ENCODE assay signal across 24 mouse cellular contexts in the genomic region with DNA sequence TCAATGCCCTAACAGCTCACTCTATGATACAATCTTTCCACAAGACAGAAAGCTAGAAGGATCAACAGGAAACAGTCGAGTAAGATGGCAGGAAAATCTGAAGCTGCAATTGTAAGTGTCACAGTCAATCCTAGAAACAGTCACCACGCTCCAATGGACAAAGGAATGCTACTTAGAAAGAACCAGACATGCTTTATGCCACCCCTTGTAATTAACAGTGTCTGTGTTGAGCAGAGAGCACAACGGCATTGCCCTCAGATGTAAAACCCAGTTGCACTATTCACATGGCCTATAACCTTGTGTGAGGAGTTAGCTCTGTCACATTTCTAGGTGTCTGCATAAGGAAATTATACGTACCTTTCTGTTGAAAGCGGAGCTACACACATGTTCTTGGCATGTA.
"Had no signal": no experiment of that assay in that cellular context is flagged by ENCODE, and none has a peak within 500 bp of the region (broad histone marks: within the 10 kb centered on the region; RNA-seq: fewer than 3 reads in every experiment).

No protein-coding gene starts in this region.

- DNase-seq: gastrocnemius, adult 2 months; gastrocnemius, postnatal 10 days; gastrocnemius, postnatal 25 days; heart, postnatal 10 days; heart, postnatal 4 days; kidney, adult 2 months; kidney, adult 9 months; liver; liver, embryonic 13.5 days had no signal

- H3K27ac ChIP-seq: gastrocnemius, adult 2 months; heart, embryonic 10.5 days; hindbrain, embryonic 10.5 days; hindbrain, embryonic 12.5 days; hindbrain, embryonic 14.5 days; intestine, embryonic 15.5 days; layer of hippocampus, adult 2 months; left cerebral cortex, adult 2 months; limb, embryonic 10.5 days; limb, embryonic 12.5 days; liver, embryonic 13.5 days; liver, embryonic 15.5 days had no signal

- H3K9ac ChIP-seq: heart, embryonic 12.5 days; hindbrain, embryonic 12.5 days; hindbrain, embryonic 14.5 days; intestine, embryonic 15.5 days; limb, embryonic 12.5 days; liver, embryonic 13.5 days; liver, embryonic 15.5 days had no signal

- ATAC-seq: hindbrain, embryonic 16.5 days; inflammation-experienced regulatory T-cells, adult 6 months; intestine, embryonic 15.5 days; intestine, postnatal 0 days had no signal

- H3K4me1 ChIP-seq: heart, embryonic 10.5 days; hindbrain, embryonic 10.5 days; hindbrain, embryonic 12.5 days; intestine, embryonic 15.5 days; limb, embryonic 10.5 days; limb, embryonic 12.5 days; liver, embryonic 13.5 days; liver, embryonic 15.5 days had no signal

- H3K36me3 ChIP-seq: heart, embryonic 10.5 days; heart, embryonic 12.5 days; hindbrain, embryonic 10.5 days; hindbrain, embryonic 12.5 days; intestine, embryonic 15.5 days; limb, embryonic 10.5 days; limb, embryonic 12.5 days; liver, embryonic 13.5 days; liver, embryonic 15.5 days had no signal

- H3K4me3 ChIP-seq: gastrocnemius, adult 2 months; heart, embryonic 10.5 days; heart, embryonic 12.5 days; hindbrain, embryonic 10.5 days; hindbrain, embryonic 12.5 days; intestine, embryonic 15.5 days; layer of hippocampus, adult 2 months; left cerebral cortex, adult 2 months; limb, embryonic 10.5 days; limb, embryonic 12.5 days; liver, embryonic 13.5 days; liver, embryonic 15.5 days had no signal

- H3K4me2 ChIP-seq: heart, embryonic 12.5 days; hindbrain, embryonic 12.5 days; hindbrain, embryonic 14.5 days; intestine, embryonic 15.5 days; limb, embryonic 12.5 days; liver, embryonic 11.5 days; liver, embryonic 13.5 days; liver, embryonic 15.5 days had no signal

- H3K9me3 ChIP-seq: heart, embryonic 10.5 days; heart, embryonic 12.5 days; hindbrain, embryonic 10.5 days; hindbrain, embryonic 12.5 days; intestine, embryonic 15.5 days; limb, embryonic 10.5 days; limb, embryonic 12.5 days; liver, embryonic 13.5 days; liver, embryonic 15.5 days had no signal

- H3K27me3 ChIP-seq: heart, embryonic 12.5 days; hindbrain, embryonic 12.5 days; intestine, embryonic 15.5 days; limb, embryonic 12.5 days; liver, embryonic 13.5 days; liver, embryonic 15.5 days had no signal
